Mouse (Mus musculus): Measurements from ENCODE around the gene Tnnc1. TPM values are rescaled to one million over a fixed set of nuclear protein-coding genes. Genes with fewer than 3 reads are reported as not detected.
A peak's percentile ranks its signal among the peaks of the same experiment; 100 is the strongest.

Gene Tnnc1
- total RNA-seq, 2 experiments from 2014 or later: 337 to 379 TPM

DNA sequence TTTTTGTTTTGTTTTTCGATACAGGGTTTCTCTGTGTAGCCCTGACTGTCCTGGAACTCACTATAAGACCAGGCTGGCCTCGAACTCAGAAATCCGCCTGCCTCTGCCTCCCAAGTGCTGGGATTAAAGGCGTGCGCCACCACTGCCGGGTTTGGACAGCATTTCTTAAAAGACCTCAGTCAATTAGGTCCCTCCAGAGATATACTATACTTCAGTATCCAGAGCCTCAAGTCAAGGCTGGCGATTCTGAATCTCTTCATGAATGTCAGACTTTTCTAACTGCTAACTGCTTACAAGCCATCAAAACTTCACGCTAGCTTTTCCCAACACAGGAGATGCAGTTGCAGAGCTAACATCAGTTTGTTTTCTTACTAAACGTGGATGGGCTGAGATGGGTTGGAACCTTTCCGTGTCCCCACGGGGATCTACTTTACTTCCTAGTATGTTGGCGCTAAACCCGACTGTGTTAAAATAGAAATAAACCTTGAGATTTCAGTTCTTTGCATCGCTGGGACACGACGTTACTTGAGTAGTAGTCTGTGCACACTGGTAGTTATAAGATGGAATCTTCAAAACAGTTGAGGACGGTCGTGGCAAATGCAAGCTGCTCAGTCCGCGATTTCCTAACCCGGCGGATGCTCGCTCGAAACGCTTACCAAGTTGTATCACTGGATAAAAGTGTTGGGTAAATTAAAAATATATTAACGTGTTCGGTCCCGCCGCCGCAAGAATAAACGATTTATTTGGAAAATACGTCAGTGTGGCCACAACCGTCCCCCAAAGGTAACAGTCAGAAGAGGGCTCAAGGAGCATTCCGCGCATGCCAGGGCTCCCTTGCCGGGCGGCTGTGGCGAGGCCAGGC, 42.3 kb downstream of the Tnnc1 start:
- DNase-seq (ENCODE audit: low spot score in 2 of 2): no peak

DNA sequence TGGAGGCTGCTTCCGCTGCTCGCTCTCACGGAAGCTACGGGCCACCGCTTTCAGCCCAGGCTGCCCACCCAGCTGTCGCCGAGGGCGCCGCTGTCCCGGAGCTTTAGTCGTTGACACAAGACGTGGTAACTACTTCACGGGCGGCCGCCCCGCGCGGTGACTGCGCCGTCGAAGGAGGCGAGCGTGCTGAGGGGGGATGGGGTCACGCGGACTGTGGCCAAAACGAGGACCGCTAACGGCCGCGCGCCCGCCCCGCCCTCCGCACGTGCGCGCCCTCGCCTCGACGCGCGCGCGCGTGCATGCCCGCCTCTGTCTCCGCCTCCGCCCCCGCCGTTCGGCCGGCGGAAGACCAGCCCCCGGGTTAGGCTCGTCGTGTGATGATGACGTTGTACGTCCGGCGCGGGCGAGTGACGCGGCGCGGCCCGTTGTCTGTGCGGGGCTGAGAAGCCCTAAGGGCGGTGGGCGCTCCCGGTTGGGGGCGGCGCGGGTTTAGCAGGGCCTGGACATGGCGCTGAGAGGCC, 43.0 kb downstream of the Tnnc1 start, which contains the start of the genes Phf7 and Bap1:
Gene Phf7, minus strand, starts transcription at position 234 of the 521 bp plus-strand sequence.
Gene Bap1, plus strand, starts transcription at position 367 of the 521 bp plus-strand sequence.
- DNase-seq (ENCODE audit: low spot score in 2 of 2): peak; percentile 96

DNA sequence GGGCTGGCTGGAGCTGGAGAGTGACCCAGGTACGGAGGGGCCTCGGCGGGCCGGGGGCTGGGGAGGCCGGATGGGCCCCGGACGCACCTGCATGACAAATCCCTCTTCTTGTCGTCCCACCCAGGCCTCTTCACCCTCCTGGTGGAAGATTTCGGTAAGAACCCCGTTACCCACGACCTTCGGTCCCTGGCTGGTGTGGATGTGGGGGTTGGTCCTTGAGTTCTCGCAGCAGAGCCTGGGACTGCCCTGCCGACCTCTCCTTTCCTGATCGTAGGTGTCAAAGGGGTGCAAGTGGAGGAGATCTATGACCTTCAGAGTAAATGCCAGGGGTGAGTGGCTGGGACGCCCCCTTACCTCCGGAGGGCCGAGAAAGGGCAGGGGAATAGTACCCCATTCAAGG, 43.5 kb downstream of the Tnnc1 start:
- DNase-seq (ENCODE audit: low spot score in 2 of 2): no peak

DNA sequence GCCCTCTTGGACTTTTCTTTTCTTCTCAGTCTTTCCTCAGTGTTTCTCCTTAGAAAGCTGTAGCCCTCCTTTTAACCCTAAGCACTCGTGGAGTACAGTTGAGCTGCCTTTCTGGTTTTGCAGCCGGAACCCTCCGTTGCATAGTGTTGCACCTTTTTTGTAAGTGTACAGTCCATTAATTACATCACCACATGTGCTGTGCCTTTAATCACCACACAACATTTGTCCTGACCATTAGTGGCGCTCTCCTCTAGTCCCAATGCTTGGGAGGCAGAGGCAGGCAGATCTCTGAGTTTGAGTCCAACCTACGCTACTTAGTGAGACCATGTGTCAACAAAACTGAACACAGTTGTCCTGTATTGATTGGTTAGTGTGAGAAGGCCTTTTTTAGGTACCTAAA, 44.0 kb downstream of the Tnnc1 start:
- DNase-seq (ENCODE audit: low spot score in 2 of 2): no peak

DNA sequence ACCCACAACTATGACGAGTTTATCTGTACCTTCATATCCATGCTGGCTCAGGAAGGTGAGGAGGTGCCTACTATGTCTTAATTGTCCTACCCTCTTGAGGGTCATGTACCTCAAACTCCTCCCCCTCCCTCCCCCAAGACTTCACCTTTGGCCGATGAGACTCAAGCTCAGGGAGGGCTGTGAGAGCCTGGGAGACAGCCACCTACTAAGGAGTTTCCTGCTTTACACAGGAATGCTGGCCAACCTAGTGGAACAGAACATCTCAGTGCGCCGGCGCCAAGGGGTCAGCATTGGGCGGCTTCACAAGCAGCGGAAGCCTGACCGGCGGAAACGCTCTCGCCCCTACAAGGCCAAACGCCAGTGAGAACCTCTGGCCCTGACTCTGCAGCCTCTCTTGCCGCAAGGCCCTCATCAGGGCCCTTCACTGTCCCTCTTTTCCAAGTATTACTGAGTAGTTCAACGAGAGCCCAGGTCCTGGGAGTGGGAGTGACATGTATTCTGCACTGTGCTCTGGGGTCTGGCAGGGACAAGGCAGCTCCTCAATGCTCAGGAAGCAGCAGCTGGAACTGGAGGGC, 50.5 kb downstream of the Tnnc1 start:
- DNase-seq (ENCODE audit: low spot score in 2 of 2): no peak

DNA sequence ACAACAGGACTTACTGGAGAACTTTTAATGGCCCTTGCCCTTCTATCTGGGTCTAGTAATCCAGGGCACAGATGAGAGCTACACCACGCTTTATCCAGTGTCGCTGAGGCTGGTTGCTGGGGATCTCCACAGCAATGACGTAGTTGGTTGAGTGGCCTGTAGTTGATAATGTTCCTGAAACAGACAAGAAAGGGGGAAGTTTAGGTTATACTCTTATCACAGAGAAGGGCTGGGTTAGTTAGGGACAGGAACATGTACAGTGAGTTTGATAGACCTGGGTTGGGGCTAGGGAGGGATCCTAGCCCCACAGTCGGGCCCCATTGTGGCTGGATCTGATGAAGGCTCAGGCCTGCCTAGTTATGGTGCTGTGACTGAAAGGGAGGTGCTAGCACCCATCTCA, 52.3 kb downstream of the Tnnc1 start:
- no peak for DNase-seq (ENCODE audit: low spot score in 2 of 2)

DNA sequence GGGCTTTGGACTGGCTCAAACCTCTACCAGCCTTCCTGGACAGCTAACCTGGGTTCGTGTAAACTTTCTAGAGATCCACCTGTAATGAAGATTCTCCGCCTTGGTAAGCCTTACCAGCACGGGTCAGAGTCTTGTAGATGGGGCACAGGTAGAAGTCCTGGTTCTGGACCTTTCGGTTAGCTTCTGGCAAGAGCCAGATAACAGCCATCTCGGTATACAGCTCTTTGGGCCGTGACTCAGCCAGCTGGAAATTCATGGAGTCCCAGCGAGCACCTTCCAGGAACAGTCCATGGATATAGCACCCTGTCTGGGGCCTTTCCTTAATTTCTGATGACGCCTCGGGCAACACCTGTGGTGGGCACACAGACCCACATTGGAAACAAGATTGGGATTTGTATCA, 52.8 kb downstream of the Tnnc1 start:
- DNase-seq (ENCODE audit: low spot score in 2 of 2): no peak

Other genes starting within 250 kb of the Tnnc1 start
- gene Glt8d1, start 206.9 kb upstream of the Tnnc1 start, total RNA-seq (2021): 10 to 100 TPM; 34.1 to 38.6 TPM
- 100 to 1,000 TPM; 167 to 184 TPM for gene Spcs1, start 206.6 kb upstream of the Tnnc1 start, total RNA-seq (2021)
- gene Pbrm1, start 189.2 kb upstream of the Tnnc1 start, total RNA-seq (2021): 10 to 100 TPM; 94.3 to 94.4 TPM
- gene Gnl3, start 189.2 kb upstream of the Tnnc1 start, total RNA-seq (2021): 10 to 100 TPM; 46.4 to 60.3 TPM
- gene Smim4, start 79.4 kb upstream of the Tnnc1 start, total RNA-seq (2021): 10 to 100 TPM; 44.1 to 49.5 TPM
- gene Nt5dc2, start 77.3 kb upstream of the Tnnc1 start, total RNA-seq (2021): 10 to 100 TPM; 33.9 to 35.4 TPM
- gene Stab1, start 39.7 kb upstream of the Tnnc1 start, total RNA-seq (2021): 100 to 1,000 TPM in 1 of 2 experiments, 10 to 100 TPM in 1; 89.8 to 101 TPM
- 100 to 1,000 TPM; 258 to 277 TPM for gene Nisch, start 8.6 kb downstream of the Tnnc1 start, total RNA-seq (2021)
- gene Sema3g, start 9.5 kb downstream of the Tnnc1 start, total RNA-seq (2021): 10 to 100 TPM; 11.5 to 11.6 TPM
- gene Phf7, start 43.0 kb downstream of the Tnnc1 start, total RNA-seq (2021): 1 to 10 TPM; 7.3 to 9.4 TPM
- gene Bap1, start 43.1 kb downstream of the Tnnc1 start, total RNA-seq (2021): 10 to 100 TPM; 49.3 to 53.2 TPM
- gene Dnah1, start 115.6 kb downstream of the Tnnc1 start, total RNA-seq (2021): under 1 TPM; 0.70 to 0.81 TPM
- gene Capn7, start 128.3 kb downstream of the Tnnc1 start, total RNA-seq (2021): 10 to 100 TPM; 31.9 to 37.1 TPM
- gene Sh3bp5, start 227.8 kb downstream of the Tnnc1 start, total RNA-seq (2021): 10 to 100 TPM; 79.8 to 93.9 TPM